19 mouse cellular contexts compared by ENCODE assay signal in the genomic region with DNA sequence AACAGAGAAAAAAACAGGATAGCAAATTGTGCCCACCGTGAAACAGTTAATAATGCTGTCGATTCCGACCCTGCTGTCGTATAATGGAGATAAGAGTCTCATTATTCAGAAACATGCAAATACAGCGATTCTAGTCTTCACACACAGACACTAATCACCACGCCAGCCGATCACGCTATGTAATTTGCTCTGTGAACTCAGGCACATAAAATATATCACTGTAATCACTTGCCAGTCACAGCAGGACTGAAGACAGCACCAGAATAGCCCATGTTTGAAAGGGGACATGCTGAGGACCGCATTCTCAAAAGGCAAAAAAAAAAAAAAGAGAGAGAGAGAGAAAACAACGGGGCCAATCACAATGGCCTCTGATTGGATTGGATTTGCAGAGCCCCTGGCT. TPM values are rescaled to one million over a fixed set of nuclear protein-coding genes. Genes with fewer than 3 reads are reported as not detected.
DNase-seq lines count a peak whose midpoint lies in the region; ATAC-seq and TF ChIP-seq lines count a peak whose summit lies in the region.
"Had no signal": no experiment of that assay in that cellular context is flagged by ENCODE, and none has a peak within 500 bp of the region (broad histone marks: within the 10 kb centered on the region; RNA-seq: fewer than 3 reads in every experiment).

No protein-coding gene starts in this region.

- no peaks in the 10 kb centered on the region for H3K27me3 ChIP-seq in forebrain, embryonic 14.5 days (replicated peaks; ENCODE audit: control insufficient read depth, insufficient read depth, low read length)
- no peaks in the 10 kb centered on the region for H3K27me3 ChIP-seq in hindbrain, postnatal 0 days (ENCODE audit: insufficient read depth, low read length)
- no peaks in the 10 kb centered on the region for H3K27me3 ChIP-seq in neural tube, embryonic 14.5 days (ENCODE audit: control insufficient read depth, insufficient read depth, low read length)

- peak overlapping the region; percentile 30 for H3K4me2 ChIP-seq in forebrain, embryonic 14.5 days (ENCODE audit: low read length)
- peak overlapping the region; percentile 37 for H3K4me2 ChIP-seq in hindbrain, postnatal 0 days (ENCODE audit: low read depth, low read length)
- peak overlapping the region; percentile 37 for H3K4me2 ChIP-seq in neural tube, embryonic 14.5 days (ENCODE audit: low read depth, low read length)
- H3K4me2 ChIP-seq: liver, embryonic 15.5 days had no signal

- 2% methylated on average over 10 of the region's 10 CpGs for WGBS in forebrain, embryonic 14.5 days
- 9% methylated on average over 10 of the region's 10 CpGs for WGBS in hindbrain, postnatal 0 days
- WGBS in neural tube, embryonic 14.5 days = 11% methylated on average over 10 of the region's 10 CpGs

- no peak for TF ChIP-seq CTCF in hindbrain, postnatal 0 days (IDR thresholded peaks at IDR 0.05; ENCODE audit: low read depth)

- no peak overlapping the region for H3K9ac ChIP-seq in forebrain, embryonic 14.5 days (ENCODE audit: low read length)
- no peak overlapping the region for H3K9ac ChIP-seq in hindbrain, postnatal 0 days (replicated peaks; ENCODE audit: low read length)
- H3K9ac ChIP-seq in neural tube, embryonic 14.5 days (replicated peaks; ENCODE audit: low read depth, low read length) = no peak overlapping the region
- H3K9ac ChIP-seq: liver, embryonic 15.5 days had no signal

- DNase-seq in embryo, embryonic 10.5 days (ENCODE audit: low spot score) = peak; percentile 30
- no peak for DNase-seq in embryo, embryonic 9.5 days (ENCODE audit: extremely low spot score)
- DNase-seq in forebrain, embryonic 14.5 days (ENCODE audit: low spot score) = peak; percentile 94
- DNase-seq in hindbrain, postnatal 0 days (ENCODE audit: low spot score) = peak; percentile 61
- DNase-seq in thymus, postnatal 4 days = no peak
- DNase-seq in frontal cortex, postnatal 25 days (ENCODE audit: low spot score in 2 of 2) = no peak
- DNase-seq in layer of hippocampus, adult 9-10 months (ENCODE audit: low spot score) = no peak
- DNase-seq: cerebellum, adult 11 months; gastrocnemius, postnatal 36 days; kidney, adult 8-10 months had no signal

- peaks cover 15% of the 10 kb centered on the region for H3K4me1 ChIP-seq in forebrain, embryonic 14.5 days (ENCODE audit: control insufficient read depth, insufficient read depth, low read length)
- no peaks in the 10 kb centered on the region for H3K4me1 ChIP-seq in hindbrain, postnatal 0 days (ENCODE audit: insufficient read depth, low read length)
- no peaks in the 10 kb centered on the region; the same call in 1 of the 2 replicates for H3K4me1 ChIP-seq in neural tube, embryonic 14.5 days (ENCODE audit: control insufficient read depth, insufficient read depth, low read length)

- H3K4me3 ChIP-seq in forebrain, embryonic 14.5 days (ENCODE audit: low read depth, low read length) = no peak overlapping the region
- no peak overlapping the region for H3K4me3 ChIP-seq in hindbrain, postnatal 0 days (ENCODE audit: low read length)
- no peak overlapping the region for H3K4me3 ChIP-seq in neural tube, embryonic 14.5 days (ENCODE audit: low read depth, low read length)
- H3K4me3 ChIP-seq: limb, embryonic 10.5 days; liver, embryonic 15.5 days had no signal

- H3K36me3 ChIP-seq in forebrain, embryonic 14.5 days (ENCODE audit: control insufficient read depth, insufficient read depth, low read length) = no peaks in the 10 kb centered on the region
- no peaks in the 10 kb centered on the region for H3K36me3 ChIP-seq in hindbrain, postnatal 0 days (ENCODE audit: insufficient read depth, low read length)
- no peaks in the 10 kb centered on the region for H3K36me3 ChIP-seq in neural tube, embryonic 14.5 days (ENCODE audit: control insufficient read depth, insufficient read depth, low read length)
- H3K36me3 ChIP-seq: limb, embryonic 10.5 days; liver, embryonic 15.5 days had no signal

- no peaks in the 10 kb centered on the region for H3K9me3 ChIP-seq in forebrain, embryonic 14.5 days (replicated peaks; ENCODE audit: control insufficient read depth, low read length)
- no peaks in the 10 kb centered on the region for H3K9me3 ChIP-seq in hindbrain, postnatal 0 days (ENCODE audit: low read length)
- no peaks in the 10 kb centered on the region for H3K9me3 ChIP-seq in neural tube, embryonic 14.5 days (ENCODE audit: control insufficient read depth, low read length)
- H3K9me3 ChIP-seq: limb, embryonic 10.5 days; liver, embryonic 15.5 days had no signal

- H3K27ac ChIP-seq in forebrain, embryonic 14.5 days (ENCODE audit: low read depth, low read length) = peak overlapping the region; percentile 75
- H3K27ac ChIP-seq in hindbrain, postnatal 0 days = no peak overlapping the region
- peak overlapping the region; percentile 40; the same call in 1 of the 2 replicates for H3K27ac ChIP-seq in neural tube, embryonic 14.5 days (ENCODE audit: low read depth, low read length)
- H3K27ac ChIP-seq: limb, embryonic 10.5 days; liver, embryonic 15.5 days; macrophage had no signal

- ATAC-seq in forebrain, embryonic 14.5 days = peak; percentile 88
- ATAC-seq in hindbrain, postnatal 0 days = peak; percentile 65; the same call in 1 of the 2 replicates
- ATAC-seq in neural tube, embryonic 14.5 days (ENCODE audit: low read depth) = peak; percentile 76

RNA-seq across cellular contexts. Expression of a gene that starts 53.6 kb away (rescaled TPM):
- not detected in 2 replicates for polyA plus RNA-seq in forebrain, embryonic 14.5 days (2014; fragmentation: Nextera tagmentation; extraction: Ambion mirVana)
- not detected in 2 replicates for total RNA-seq in hindbrain, postnatal 0 days (2014; rRNA removed)
- 0.54 TPM in 1 of 2 replicates, not detected in the other for polyA plus RNA-seq in hindbrain, postnatal 0 days (2015; fragmentation: Nextera tagmentation; extraction: Ambion mirVana)
- polyA plus RNA-seq in neural tube, embryonic 14.5 days (2014; fragmentation: Nextera tagmentation; extraction: Ambion mirVana) = not detected in 2 replicates
- total RNA-seq: adrenal gland, postnatal 4 days; gastrocnemius, postnatal 36 days; layer of hippocampus, postnatal 14 days had no signal
- polyA plus RNA-seq: embryonic facial prominence, embryonic 11.5 days; heart, embryonic 14.5 days; limb, embryonic 10.5 days; liver, embryonic 15.5 days; thymus, postnatal 0 days had no signal

RNA-seq across cellular contexts. Expression of a gene that starts 55.7 kb away (rescaled TPM):
- 79.8 and 85.0 TPM in 2 replicates for polyA plus RNA-seq in forebrain, embryonic 14.5 days (2014; fragmentation: Nextera tagmentation; extraction: Ambion mirVana)
- 52.3 and 55.5 TPM in 2 replicates for total RNA-seq in hindbrain, postnatal 0 days (2014; rRNA removed)
- 64.3 and 64.7 TPM in 2 replicates for polyA plus RNA-seq in hindbrain, postnatal 0 days (2015; fragmentation: Nextera tagmentation; extraction: Ambion mirVana)
- 91.5 and 116 TPM in 2 replicates for polyA plus RNA-seq in neural tube, embryonic 14.5 days (2014; fragmentation: Nextera tagmentation; extraction: Ambion mirVana)

Comparison
In these comparisons a context has a peak if more than half of its experiments do, and no peak if none do; other contexts are left out.
1. DNase-seq: peak in embryo, embryonic 10.5 days (single experiment), forebrain, embryonic 14.5 days (single experiment) and hindbrain, postnatal 0 days (single experiment); none in embryo, embryonic 9.5 days (single experiment), thymus, postnatal 4 days (single experiment), frontal cortex, postnatal 25 days (0 of 2) and layer of hippocampus, adult 9-10 months (single experiment).
2. Peak in every context shown above with its lines, with median percentiles within 50 percentile points of each other: ATAC-seq and H3K4me2 ChIP-seq.